Mouse (Mus musculus) liver, adult 2 months (tissue): ENCODE data around the gene Cdk9.

Experiments
- CTCF ChIP-seq: fragments of 200-500 bp; IDR thresholded peaks from 2 replicates; pipeline ENCODE4 v1.5.1; 2011; ENCODE audit warnings: low read depth, low read length, control low read depth
- POLR2A ChIP-seq: fragments of 200-500 bp; IDR thresholded peaks from 2 replicates; pipeline ENCODE4 v1.6.1; 2011; ENCODE audit warnings: low read length, control low read depth; ENCODE audit not compliant: insufficient read depth; ENCODE audit errors: extremely low read depth

- TF ChIP-seq CTCF (no peak), POLR2A (no peak)
These were observed 9.8 kb downstream of the Cdk9 start for GRCm38 (mm10) chr2:32703046-32703445.
